Mouse (Mus musculus) intestine, embryonic 16.5 days (tissue): ENCODE data around the gene Map3k20. TPM values are rescaled to one million over a fixed set of nuclear protein-coding genes. Genes with fewer than 3 reads are reported as not detected.

Experiments
- ATAC-seq: fragments of 200-750 bp; cut with Nextera tagmentation; 2 replicates; pipeline ENCODE4 v1.8.0; 2017; ENCODE audit warnings: moderate TSS enrichment, moderate library complexity
- H3K27ac ChIP-seq: fragments of 300-500 bp; sonication (generic); 2 replicates; pipeline ENCODE4 v1.5.1; 2014; ENCODE audit warnings: mild to moderate bottlenecking, low read length
- H3K27me3 ChIP-seq: fragments of 300-500 bp; sonication (generic); replicated peaks from 2 replicates; pipeline ENCODE4 v1.6.1; 2014; ENCODE audit warnings: low read length, control low read depth, mixed read lengths; ENCODE audit not compliant: control insufficient read depth, insufficient read depth
- H3K36me3 ChIP-seq: fragments of 300-500 bp; sonication (generic); 2 replicates; pipeline ENCODE4 v1.6.1; 2014; ENCODE audit warnings: low read length, control low read depth; ENCODE audit not compliant: control insufficient read depth, insufficient read depth
- H3K4me1 ChIP-seq: fragments of 300-500 bp; sonication (generic); 2 replicates; pipeline ENCODE4 v1.6.1; 2014; ENCODE audit warnings: low read length, control low read depth, mixed read lengths; ENCODE audit not compliant: control insufficient read depth, insufficient read depth
- H3K4me2 ChIP-seq: fragments of 300-500 bp; sonication (generic); 2 replicates; pipeline ENCODE4 v1.6.1; 2014; ENCODE audit warnings: low read depth, low read length, control low read depth
- H3K4me3 ChIP-seq: fragments of 300-500 bp; sonication (generic); 2 replicates; pipeline ENCODE4 v1.5.1; 2014; ENCODE audit warnings: mild to moderate bottlenecking, low read length
- H3K9ac ChIP-seq: fragments of 300-500 bp; sonication (generic); 2 replicates; pipeline ENCODE4 v1.6.1; 2014; ENCODE audit warnings: low read depth, low read length
- H3K9me3 ChIP-seq: fragments of 300-500 bp; sonication (generic); 2 replicates; pipeline ENCODE4 v1.6.1; 2016; ENCODE audit warnings: low read length, control low read depth; ENCODE audit not compliant: control insufficient read depth
- WGBS: fragments of 180-500 bp; shearing (Covaris S2); extraction: QIAGEN DNeasy Blood & Tissue Kit; methylation state at CpG from one replicate; pipeline ENCODE4 v1.1.7; 2014; 5-methylcytosine and 5-hydroxymethylcytosine counted together
- polyA plus RNA-seq: library from polyadenylated mRNA; unstranded; fragments of >200 nt; fragmentation: Nextera tagmentation; extraction: Ambion mirVana; gene quantifications from 2 replicates; pipeline ENCODE4 v1.2.1, GENCODE M21; 2015

The Map3k20 gene
- polyA plus RNA-seq, 1 experiment from 2014 or later: 13.8 TPM

DNA sequence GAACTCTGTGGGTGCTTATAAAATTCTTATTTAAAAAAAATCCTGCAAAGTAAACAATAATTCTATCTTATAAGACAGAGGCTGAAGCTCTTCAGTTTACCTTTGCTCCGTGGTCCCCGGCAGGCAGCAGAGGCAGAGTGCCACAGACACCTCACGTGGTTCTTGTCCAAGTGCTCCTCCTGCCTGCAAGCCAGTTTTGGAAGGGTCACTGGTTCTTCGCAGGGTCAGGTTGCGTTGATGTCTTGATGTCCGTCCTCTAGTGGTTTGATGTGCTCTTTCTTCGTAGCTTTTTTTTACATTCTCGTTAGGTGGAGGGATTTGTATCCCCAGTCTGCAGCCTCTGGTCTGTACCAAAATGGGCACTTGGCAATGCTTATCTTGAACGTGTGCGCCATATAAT is 71.0 kb downstream of the Map3k20 start:
- Histone ChIP-seq H3K27me3 (no peaks in the 10 kb centered on the region), H3K4me2 (no peak overlapping the region), H3K9ac (no peak overlapping the region), H3K9me3 (no peaks in the 10 kb centered on the region), H3K36me3 (no peaks in the 10 kb centered on the region; the same call in 1 of the 2 replicates), H3K27ac (no peak overlapping the region), H3K4me3 (no peak overlapping the region), H3K4me1 (peaks cover 3% of the 10 kb centered on the region)
- no peak for ATAC-seq
- WGBS: 87% methylated on average over 10 of the region's 10 CpGs

DNA sequence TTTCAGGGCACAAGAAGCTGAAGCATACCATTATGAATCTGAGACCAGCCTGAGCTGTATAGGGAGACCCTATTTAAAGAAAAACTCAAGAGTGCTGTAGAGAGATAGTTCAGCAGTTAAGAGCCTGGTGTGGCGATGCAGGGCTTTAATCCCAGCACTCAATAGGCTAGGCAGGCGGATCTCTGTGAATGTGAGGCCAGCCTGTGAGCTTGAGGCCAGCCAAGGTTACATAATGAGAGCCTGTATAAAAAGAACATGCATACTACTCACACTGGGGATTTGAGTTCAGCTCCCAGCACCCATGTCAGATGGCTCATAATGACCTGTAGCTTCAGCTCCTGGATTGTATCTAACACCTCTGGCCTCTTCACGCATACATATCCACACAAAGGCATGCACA is 76.1 kb downstream of the Map3k20 start:
- H3K4me3 ChIP-seq: no peak overlapping the region
- no peaks in the 10 kb centered on the region for H3K36me3 ChIP-seq
- no peaks in the 10 kb centered on the region for H3K27me3 ChIP-seq
- H3K27ac ChIP-seq: no peak overlapping the region
- ATAC-seq: no peak
- no peaks in the 10 kb centered on the region for H3K9me3 ChIP-seq
- 75% methylated on average over 3 of the region's 3 CpGs for WGBS
- no peak overlapping the region for H3K4me2 ChIP-seq
- peaks cover 6% of the 10 kb centered on the region for H3K4me1 ChIP-seq
- H3K9ac ChIP-seq: no peak overlapping the region

DNA sequence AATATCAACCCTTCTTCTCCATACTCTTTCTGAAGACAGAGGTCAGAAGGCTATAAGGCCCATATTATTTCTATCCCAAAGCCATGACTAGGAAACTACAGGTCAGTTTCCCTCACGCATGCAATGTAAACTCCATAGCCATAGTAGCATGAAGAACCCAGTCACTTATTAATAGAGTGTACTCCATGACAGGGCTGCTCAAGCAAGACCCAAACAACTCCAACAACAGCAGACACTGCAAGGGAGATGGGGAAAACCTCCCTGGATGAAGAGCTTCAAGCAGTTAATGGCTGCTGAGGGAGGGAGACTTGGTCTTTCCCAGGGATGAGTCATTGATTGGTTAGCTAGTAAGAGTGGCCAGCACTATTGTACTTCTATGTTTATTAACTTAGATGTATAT is 78.0 kb downstream of the Map3k20 start:
- H3K27me3 ChIP-seq: no peaks in the 10 kb centered on the region
- no peak overlapping the region for H3K27ac ChIP-seq
- ATAC-seq: no peak
- H3K9ac ChIP-seq: no peak overlapping the region
- H3K9me3 ChIP-seq: no peaks in the 10 kb centered on the region
- H3K4me1 ChIP-seq: peaks cover 6% of the 10 kb centered on the region
- no peaks in the 10 kb centered on the region for H3K36me3 ChIP-seq
- WGBS: 100% methylated on average over 1 of the region's 1 CpGs
- no peak overlapping the region for H3K4me2 ChIP-seq
- no peak overlapping the region for H3K4me3 ChIP-seq

DNA sequence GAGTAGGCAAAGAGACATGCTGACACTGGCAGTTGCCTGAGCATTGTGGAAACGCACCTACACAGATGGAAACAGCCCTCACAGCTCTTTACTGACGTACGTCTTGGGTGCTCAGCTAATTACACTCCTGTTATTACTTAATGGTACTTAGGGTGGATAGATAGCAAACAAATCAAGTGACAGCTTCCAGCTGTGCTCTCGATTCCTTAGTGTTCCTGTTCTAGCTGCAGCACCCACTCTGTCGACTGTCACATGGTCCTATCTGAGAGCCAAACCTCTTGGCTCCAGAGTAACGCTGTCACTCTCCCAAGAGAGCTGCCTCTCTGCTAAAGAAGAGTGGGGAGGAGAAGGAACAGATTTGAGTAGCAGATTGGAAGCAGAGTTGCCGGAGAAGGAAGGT is 80.5 kb downstream of the Map3k20 start:
- Histone ChIP-seq H3K9me3 (no peaks in the 10 kb centered on the region), H3K9ac (no peak overlapping the region), H3K36me3 (no peaks in the 10 kb centered on the region), H3K27ac (no peak overlapping the region), H3K4me3 (no peak overlapping the region), H3K4me2 (no peak overlapping the region), H3K27me3 (no peaks in the 10 kb centered on the region), H3K4me1 (peaks cover 10% of the 10 kb centered on the region)
- 35% methylated on average over 7 of the region's 7 CpGs for WGBS
- peak; percentile 47 for ATAC-seq

DNA sequence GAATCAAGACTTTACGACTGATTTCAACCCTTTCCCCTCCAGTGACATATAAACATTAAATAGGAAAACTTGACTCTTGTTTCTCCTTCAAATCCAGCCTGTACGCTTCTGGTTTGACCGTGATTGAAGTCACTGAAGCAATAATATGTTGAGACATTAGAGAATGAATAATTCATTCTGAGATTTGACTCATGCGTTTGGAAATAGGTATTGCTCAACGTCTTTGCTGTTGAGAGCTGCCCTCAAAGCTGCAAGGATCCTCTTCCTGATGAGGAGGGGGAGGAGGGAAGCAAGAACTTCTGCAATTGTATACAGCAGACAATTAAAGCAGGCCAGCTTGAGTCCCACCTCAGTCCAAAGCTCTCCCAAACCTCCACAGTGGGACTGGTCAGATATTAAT is 81.1 kb downstream of the Map3k20 start:
- H3K9ac ChIP-seq: no peak overlapping the region
- H3K36me3 ChIP-seq: no peaks in the 10 kb centered on the region
- 53% methylated on average over 5 of the region's 5 CpGs for WGBS
- H3K4me2 ChIP-seq: no peak overlapping the region
- ATAC-seq: no peak
- H3K27ac ChIP-seq: no peak overlapping the region
- H3K9me3 ChIP-seq: no peaks in the 10 kb centered on the region
- peaks cover 10% of the 10 kb centered on the region for H3K4me1 ChIP-seq
- no peaks in the 10 kb centered on the region for H3K27me3 ChIP-seq
- H3K4me3 ChIP-seq: no peak overlapping the region

DNA sequence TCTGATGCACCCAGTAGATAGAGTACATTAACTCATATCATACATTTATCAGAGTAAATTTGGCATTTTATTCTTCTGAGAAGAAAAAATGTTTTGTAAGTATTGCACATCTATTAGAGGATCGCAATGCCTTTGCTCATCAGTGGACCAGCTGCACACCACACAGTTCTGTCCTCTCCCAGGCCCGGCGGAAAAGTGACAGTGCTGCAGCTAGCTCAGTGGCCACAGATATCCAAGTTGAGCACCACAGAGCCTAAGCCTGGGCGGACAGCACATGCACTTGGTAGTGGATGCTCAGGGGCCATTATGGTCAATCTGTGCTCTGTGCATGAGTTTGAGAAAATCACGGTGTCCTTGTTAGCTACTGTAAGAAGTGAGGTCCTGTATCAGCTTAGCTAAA is 82.4 kb downstream of the Map3k20 start:
- no peak overlapping the region for H3K4me3 ChIP-seq
- H3K27me3 ChIP-seq: no peaks in the 10 kb centered on the region
- H3K4me1 ChIP-seq: peaks cover 15% of the 10 kb centered on the region
- WGBS: 95% methylated on average over 5 of the region's 5 CpGs
- H3K36me3 ChIP-seq: peaks cover 4% of the 10 kb centered on the region; the same call in 1 of the 2 replicates
- no peaks in the 10 kb centered on the region for H3K9me3 ChIP-seq
- H3K4me2 ChIP-seq: no peak overlapping the region
- H3K9ac ChIP-seq: no peak overlapping the region
- no peak overlapping the region for H3K27ac ChIP-seq
- ATAC-seq: no peak

DNA sequence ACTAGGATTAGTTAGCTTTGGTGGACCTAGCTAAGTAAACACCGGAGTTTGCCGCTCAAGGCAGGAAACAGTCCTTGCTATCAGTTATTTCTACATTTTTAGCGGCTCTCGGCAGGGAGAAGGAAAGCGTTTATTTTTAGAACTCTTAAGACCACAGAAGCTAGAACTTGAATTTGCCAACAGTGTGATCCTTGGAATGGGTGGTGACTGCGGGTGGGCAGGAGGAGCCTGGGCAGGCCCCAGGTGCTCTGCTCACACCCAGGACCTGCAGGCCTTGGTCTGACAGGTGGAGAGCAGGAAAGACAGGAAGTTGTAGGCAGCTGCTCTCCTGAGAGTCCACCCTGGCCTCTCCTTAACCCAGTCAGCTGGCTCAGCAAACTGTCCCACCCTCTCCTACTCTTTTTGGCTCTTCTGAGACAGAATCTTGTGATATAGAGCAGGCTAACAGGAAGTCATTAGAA is 83.7 kb downstream of the Map3k20 start:
- 21% methylated on average over 6 of the region's 6 CpGs for WGBS
- peak overlapping the region; percentile 38 for H3K4me2 ChIP-seq
- H3K9ac ChIP-seq: peak overlapping the region; percentile 45; the same call in 1 of the 2 replicates
- H3K27ac ChIP-seq: peak overlapping the region; percentile 84
- H3K27me3 ChIP-seq: no peaks in the 10 kb centered on the region
- H3K4me1 ChIP-seq: peaks cover 15% of the 10 kb centered on the region
- H3K4me3 ChIP-seq: no peak overlapping the region
- ATAC-seq: peak; percentile 93
- no peaks in the 10 kb centered on the region for H3K9me3 ChIP-seq
- H3K36me3 ChIP-seq: peaks cover 4% of the 10 kb centered on the region; the same call in 1 of the 2 replicates

DNA sequence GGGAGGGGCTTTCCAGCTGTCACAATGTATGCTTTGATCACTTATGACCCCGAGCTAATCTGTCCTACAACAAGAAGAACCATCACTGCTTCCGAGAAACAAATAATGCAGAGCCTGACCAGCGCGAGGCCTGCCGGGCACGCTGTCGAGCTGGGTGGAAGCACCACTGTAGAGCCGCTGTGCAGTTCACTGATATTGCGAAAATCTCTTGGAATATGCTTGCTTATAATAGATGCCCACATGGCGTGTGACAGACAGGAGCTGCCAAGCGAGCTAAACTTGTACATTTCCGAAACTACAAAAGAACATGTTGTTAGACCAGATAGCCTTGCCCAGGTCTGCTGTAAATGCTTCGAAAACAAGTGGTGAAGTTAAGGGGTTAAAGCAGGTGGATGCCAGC is 86.7 kb downstream of the Map3k20 start:
- Histone ChIP-seq H3K36me3 (peaks cover 6% of the 10 kb centered on the region; the same call in 1 of the 2 replicates), H3K4me1 (peaks cover 12% of the 10 kb centered on the region), H3K9me3 (no peaks in the 10 kb centered on the region), H3K4me2 (no peak overlapping the region), H3K27me3 (no peaks in the 10 kb centered on the region), H3K4me3 (no peak overlapping the region), H3K9ac (no peak overlapping the region), H3K27ac (no peak overlapping the region)
- WGBS: 90% methylated on average over 13 of the region's 13 CpGs
- ATAC-seq: no peak

DNA sequence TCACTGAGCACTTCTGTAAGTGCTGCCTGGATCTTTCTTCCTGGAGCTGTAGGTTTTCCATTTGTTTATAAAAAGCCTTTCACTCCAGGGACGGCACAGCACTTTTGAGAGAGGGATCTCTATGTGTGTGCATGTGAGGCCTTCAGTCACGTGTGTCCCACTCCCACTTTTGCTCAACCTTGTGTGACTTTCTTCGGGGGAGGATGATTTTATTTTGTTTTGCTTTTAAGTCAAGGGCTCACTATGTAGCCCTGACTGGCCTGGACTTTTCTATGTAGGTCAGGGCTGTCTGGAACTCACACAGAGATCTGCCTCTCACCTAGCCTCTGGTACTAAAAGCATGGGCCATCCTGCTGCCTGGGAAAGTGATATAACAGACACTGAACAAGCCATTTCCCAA is 88.6 kb downstream of the Map3k20 start:
- ATAC-seq: no peak
- Histone ChIP-seq H3K4me2 (no peak overlapping the region), H3K9ac (no peak overlapping the region), H3K36me3 (peaks cover 6% of the 10 kb centered on the region; the same call in 1 of the 2 replicates), H3K27ac (no peak overlapping the region), H3K27me3 (no peaks in the 10 kb centered on the region), H3K4me1 (peaks cover 8% of the 10 kb centered on the region), H3K9me3 (no peaks in the 10 kb centered on the region), H3K4me3 (no peak overlapping the region)
- WGBS: 59% methylated on average over 3 of the region's 3 CpGs

DNA sequence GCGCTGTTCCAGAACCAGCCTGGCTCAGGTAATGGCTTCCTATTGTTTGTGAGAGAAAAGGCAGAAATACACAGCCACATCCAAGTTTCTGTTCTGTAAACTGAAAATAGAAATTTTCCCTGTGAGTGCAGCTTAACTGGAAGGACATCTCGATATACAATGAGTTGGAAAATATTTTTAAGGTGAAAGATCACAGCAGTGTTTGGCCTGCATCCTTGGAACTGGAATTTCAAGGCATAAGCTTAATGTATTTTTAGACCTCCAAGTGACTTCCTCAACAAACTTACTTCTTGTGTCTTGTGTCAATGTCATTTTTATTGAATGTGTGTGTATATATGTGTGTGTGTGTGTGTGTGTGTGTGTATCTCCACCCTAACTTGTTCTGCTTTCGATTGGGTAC is 90.4 kb downstream of the Map3k20 start:
- no peaks in the 10 kb centered on the region for H3K27me3 ChIP-seq
- H3K27ac ChIP-seq: peak overlapping the region; percentile 47; the same call in 1 of the 2 replicates
- no peak overlapping the region for H3K4me3 ChIP-seq
- H3K4me1 ChIP-seq: peaks cover 5% of the 10 kb centered on the region; the same call in 1 of the 2 replicates
- no peak overlapping the region for H3K4me2 ChIP-seq
- H3K36me3 ChIP-seq: peaks cover 14% of the 10 kb centered on the region; the same call in 1 of the 2 replicates
- 57% methylated on average over 3 of the region's 3 CpGs for WGBS
- H3K9me3 ChIP-seq: no peaks in the 10 kb centered on the region
- ATAC-seq: no peak
- H3K9ac ChIP-seq: no peak overlapping the region
